Mouse (Mus musculus) cortical plate, adult 2 months (tissue): ENCODE results near the gene Cttnbp2nl.

Experiments used
- CTCF ChIP-seq: fragments of 200-500 bp; IDR thresholded peaks from 2 replicates; pipeline ENCODE4 v1.5.1; 2011; ENCODE audit warnings: mild to moderate bottlenecking, control low read depth, low read length; ENCODE audit not compliant: insufficient read depth; ENCODE audit errors: extremely low read depth
- POLR2A ChIP-seq: fragments of 200-500 bp; IDR thresholded peaks from 2 replicates; pipeline ENCODE4 v1.6.1; 2011; ENCODE audit warnings: mild to moderate bottlenecking, low read length, control low read depth; ENCODE audit not compliant: insufficient read depth; ENCODE audit errors: extremely low read depth

DNA sequence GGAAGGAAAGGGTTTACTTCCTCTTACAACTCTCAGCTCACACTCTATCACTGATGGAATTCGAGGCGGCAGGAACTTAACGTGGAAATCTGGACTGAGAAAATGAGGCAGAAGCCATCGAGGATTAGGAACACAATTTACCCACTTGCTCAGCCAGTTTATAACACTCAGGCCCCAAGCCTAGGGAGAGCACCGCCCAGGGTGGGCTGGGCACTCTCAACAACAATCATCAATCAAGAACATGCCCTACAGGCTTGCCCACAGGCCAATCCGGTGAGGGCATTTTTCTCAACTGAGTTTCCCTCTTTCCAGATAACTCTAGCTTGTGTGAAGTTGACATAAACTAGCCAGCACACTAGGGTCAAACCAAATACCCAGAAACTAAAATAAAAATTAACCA is 3.1 kb downstream of the Cttnbp2nl start:
- TF ChIP-seq CTCF (no peak), POLR2A (no peak)
